Mouse (Mus musculus): Measurements from ENCODE around the gene Trnau1ap. TPM values are rescaled to one million over a fixed set of nuclear protein-coding genes. Genes with fewer than 3 reads are reported as not detected.
A peak's percentile ranks its signal among the peaks of the same experiment; 100 is the strongest.
"Not testable (repeated sequence)": the region's sequence is repeated elsewhere in the genome, so short reads cannot be mapped to it uniquely, and the experiment has no call there.

Gene Trnau1ap
- polyA plus RNA-seq, 1 experiment from 2014 or later, result 76.6 TPM

DNA sequence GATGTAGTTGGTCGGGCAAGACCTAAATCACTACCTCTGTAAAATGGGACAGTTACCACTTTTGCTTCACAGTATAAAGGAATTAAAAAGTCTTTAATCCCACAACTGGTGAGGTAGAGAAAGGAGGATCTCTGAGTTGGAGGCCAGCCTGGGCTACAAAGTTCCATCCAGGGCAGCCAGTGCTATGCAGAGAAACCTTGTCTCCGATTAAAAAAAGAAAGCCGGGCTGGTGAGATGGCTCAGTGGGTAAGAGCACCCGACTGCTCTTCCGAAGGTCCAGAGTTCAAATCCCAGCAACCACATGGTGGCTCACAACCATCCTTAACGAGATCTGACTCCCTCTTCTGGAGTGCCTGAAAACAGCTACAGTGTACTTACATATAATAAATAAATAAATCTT, 25.9 kb downstream of the Trnau1ap start:
- not testable (repeated sequence) for H3K9ac ChIP-seq (replicated peaks; ENCODE audit: low read length)

DNA sequence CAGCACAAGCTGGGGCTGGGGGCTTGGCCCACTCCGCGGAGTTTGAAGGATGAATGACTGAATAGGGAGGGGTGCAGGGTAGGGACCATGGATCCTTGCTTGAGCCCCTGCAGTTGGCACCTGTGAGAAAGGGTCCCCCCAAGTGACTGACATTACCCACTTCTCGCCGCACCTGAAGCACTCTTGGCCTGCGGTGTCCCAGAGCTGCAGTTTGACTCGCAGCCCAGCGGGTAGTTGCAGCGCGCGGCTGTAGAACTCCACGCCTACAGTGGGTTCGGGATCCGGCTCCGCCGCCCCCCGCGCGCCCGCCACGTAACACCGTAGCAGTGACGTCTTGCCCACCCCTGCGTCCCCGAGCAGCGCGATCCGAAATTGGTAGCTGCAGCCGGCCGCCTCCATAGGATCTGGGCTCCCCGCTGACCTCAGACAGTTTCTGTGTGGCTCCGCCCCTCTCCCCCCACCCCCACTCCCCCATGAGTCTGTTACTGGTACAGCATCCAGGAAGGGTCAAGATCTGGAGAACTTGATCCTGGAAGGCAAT, 26.3 kb downstream of the Trnau1ap start, which contains the start of gene Rab42:
Gene Rab42 (minus strand): TSS at position 447 of the 541 bp plus-strand sequence.
- Histone ChIP-seq H3K9me3 (replicated peaks; ENCODE audit: control insufficient read depth, low read length) (no peaks in the 10 kb centered on the region), H3K4me2 (ENCODE audit: low read depth, low read length) (peak within 1 kb of the TSS; percentile 54), H3K4me3 (ENCODE audit: low read depth, low read length) (peak within 1 kb of the TSS; percentile 40), H3K4me1 (ENCODE audit: control insufficient read depth, insufficient read depth, low read length) (no peaks in the 10 kb centered on the region; the same call in 1 of the 2 replicates), H3K27me3 (ENCODE audit: control insufficient read depth, insufficient read depth, low read length) (no peaks in the 10 kb centered on the region), H3K9ac (replicated peaks; ENCODE audit: low read length) (peak within 1 kb of the TSS; percentile 54), H3K36me3 (replicated peaks; ENCODE audit: control insufficient read depth, insufficient read depth, low read depth, low read length) (no peaks in the 10 kb centered on the region), H3K27ac (replicated peaks; ENCODE audit: low read depth, low read length) (0 out of 2 replicates have a peak within 1 kb of the TSS, but pooled peaks have one; percentile 21)
- DNase-seq (ENCODE audit: low spot score) (peak; percentile 77), ATAC-seq (replicated peaks; ENCODE audit: insufficient number of reproducible peaks, low FRiP score, low TSS enrichment, low read depth) (peak; percentile 68)
- 2% methylated on average over 31 of the region's 31 CpGs for WGBS

More for the DNA sequence above, 25.9 kb downstream of the Trnau1ap start:
- peak overlapping the region; percentile 40 for H3K4me3 ChIP-seq (ENCODE audit: low read depth, low read length)
- 47% methylated on average over 6 of the region's 6 CpGs for WGBS
- H3K36me3 ChIP-seq (replicated peaks; ENCODE audit: control insufficient read depth, insufficient read depth, low read depth, low read length); H3K9me3 ChIP-seq (replicated peaks; ENCODE audit: control insufficient read depth, low read length); ATAC-seq (replicated peaks; ENCODE audit: insufficient number of reproducible peaks, low FRiP score, low TSS enrichment, low read depth); H3K4me1 ChIP-seq (ENCODE audit: control insufficient read depth, insufficient read depth, low read length); DNase-seq (ENCODE audit: low spot score); H3K27me3 ChIP-seq (ENCODE audit: control insufficient read depth, insufficient read depth, low read length); H3K27ac ChIP-seq (replicated peaks; ENCODE audit: low read depth, low read length): not testable (repeated sequence)
- peak overlapping the region; percentile 54 for H3K4me2 ChIP-seq (ENCODE audit: low read depth, low read length)

DNA sequence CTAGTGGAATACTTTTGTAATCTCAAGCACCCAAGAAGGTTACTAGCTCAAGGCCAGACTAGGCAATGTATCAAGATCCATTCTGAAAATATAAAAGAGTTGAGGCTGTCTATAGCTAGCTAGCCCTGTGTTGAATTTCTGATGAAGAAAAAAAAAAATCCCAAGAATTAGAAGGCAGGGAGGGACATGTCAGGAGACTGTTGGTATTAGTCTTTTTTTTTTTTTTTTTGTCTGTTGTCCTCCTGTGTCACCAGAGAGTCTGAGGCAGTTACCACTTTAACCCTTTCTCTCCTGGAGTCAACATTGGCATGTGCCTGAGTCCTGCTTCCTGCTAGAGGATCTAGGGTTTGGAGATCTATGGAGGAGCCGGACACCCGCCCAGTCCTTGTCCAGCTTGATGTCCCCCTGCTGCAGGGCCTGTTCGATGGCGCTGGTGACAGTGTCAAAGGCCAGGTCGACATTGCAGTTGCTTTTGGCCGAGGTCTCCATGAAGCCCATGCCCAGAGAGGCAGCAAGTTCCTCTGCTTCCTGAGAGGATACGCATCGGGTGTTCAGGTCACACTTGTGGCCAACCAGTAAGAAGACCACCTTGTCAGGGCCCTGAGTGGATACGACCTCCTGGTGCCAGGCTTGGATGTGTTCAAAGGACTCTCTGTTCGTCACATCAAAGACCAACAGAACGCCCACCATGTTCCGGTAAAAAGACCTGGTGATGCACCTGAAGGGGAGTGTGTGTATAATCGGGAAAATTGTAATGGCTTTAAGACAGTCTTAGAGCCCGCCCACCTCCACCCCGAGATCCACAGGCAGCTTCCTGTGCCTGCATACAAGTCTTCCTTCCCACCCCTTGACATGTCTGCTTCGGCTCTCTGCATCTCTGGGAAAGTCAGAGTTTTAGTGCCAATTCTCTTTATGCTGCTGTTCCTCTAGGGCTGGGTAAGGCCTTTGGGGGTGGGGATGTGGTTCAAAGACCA, 27.1 kb downstream of the Trnau1ap start:
- WGBS, result 67% methylated on average over 16 of the region's 16 CpGs
- Histone ChIP-seq H3K27me3 (ENCODE audit: control insufficient read depth, insufficient read depth, low read length) (no peaks in the 10 kb centered on the region), H3K4me3 (ENCODE audit: low read depth, low read length) (peak overlapping the region; percentile 40), H3K36me3 (replicated peaks; ENCODE audit: control insufficient read depth, insufficient read depth, low read depth, low read length) (no peaks in the 10 kb centered on the region), H3K27ac (replicated peaks; ENCODE audit: low read depth, low read length) (no peak overlapping the region), H3K4me2 (ENCODE audit: low read depth, low read length) (peak overlapping the region; percentile 54), H3K9me3 (replicated peaks; ENCODE audit: control insufficient read depth, low read length) (no peaks in the 10 kb centered on the region), H3K9ac (replicated peaks; ENCODE audit: low read length) (peak overlapping the region; percentile 54), H3K4me1 (ENCODE audit: control insufficient read depth, insufficient read depth, low read length) (no peaks in the 10 kb centered on the region; the same call in 1 of the 2 replicates)
- DNase-seq (ENCODE audit: low spot score) (no peak), ATAC-seq (replicated peaks; ENCODE audit: insufficient number of reproducible peaks, low FRiP score, low TSS enrichment, low read depth) (no peak)

DNA sequence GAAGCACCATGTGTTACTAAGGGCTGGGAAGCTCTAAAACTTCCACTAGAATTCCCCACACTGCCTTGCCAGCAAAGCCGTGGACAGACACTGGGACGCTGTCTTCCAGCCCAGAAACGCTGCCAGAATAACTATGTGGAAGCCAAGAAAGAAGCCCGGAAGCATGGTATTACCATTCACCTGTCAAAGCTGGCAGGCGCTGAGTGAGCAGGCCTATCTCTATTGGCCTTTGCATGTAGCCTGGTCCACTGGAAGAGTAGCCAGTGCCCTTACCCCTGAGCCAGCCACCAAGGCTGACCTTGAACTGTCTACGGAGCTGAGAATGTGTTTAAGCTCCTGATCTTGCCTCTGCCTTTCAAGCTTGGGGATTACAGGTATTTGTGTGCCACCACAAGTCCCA, 27.9 kb downstream of the Trnau1ap start:
- Histone ChIP-seq H3K4me3 (ENCODE audit: low read depth, low read length) (no peak overlapping the region), H3K9me3 (replicated peaks; ENCODE audit: control insufficient read depth, low read length) (no peaks in the 10 kb centered on the region), H3K27me3 (ENCODE audit: control insufficient read depth, insufficient read depth, low read length) (no peaks in the 10 kb centered on the region), H3K36me3 (replicated peaks; ENCODE audit: control insufficient read depth, insufficient read depth, low read depth, low read length) (no peaks in the 10 kb centered on the region), H3K27ac (replicated peaks; ENCODE audit: low read depth, low read length) (no peak overlapping the region), H3K4me1 (ENCODE audit: control insufficient read depth, insufficient read depth, low read length) (no peaks in the 10 kb centered on the region; the same call in 1 of the 2 replicates), H3K9ac (replicated peaks; ENCODE audit: low read length) (no peak overlapping the region), H3K4me2 (ENCODE audit: low read depth, low read length) (no peak overlapping the region)
- WGBS, result 83% methylated on average over 6 of the region's 6 CpGs
- no peak for ATAC-seq (replicated peaks; ENCODE audit: insufficient number of reproducible peaks, low FRiP score, low TSS enrichment, low read depth)
- no peak for DNase-seq (ENCODE audit: low spot score)

DNA sequence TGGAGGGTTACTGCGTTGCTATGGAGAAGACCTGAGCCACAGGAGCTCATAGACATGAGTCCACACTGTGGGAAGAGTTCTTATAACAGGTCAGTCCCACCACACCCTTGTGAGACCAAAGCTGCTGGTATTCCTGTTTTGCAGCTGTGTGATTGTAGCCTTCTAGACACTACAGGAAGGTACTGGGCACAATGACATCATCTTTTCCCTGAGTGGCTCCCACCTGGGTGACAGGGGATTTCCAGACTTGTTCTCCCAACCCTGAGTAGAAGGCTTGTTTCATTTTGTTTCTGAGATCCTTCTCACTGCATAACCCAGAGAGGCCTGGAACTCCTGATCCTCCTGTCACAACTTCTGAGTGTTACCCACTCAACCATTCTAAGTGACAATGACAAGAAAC, 29.5 kb downstream of the Trnau1ap start:
- H3K27ac ChIP-seq (replicated peaks; ENCODE audit: low read depth, low read length), result no peak overlapping the region
- DNase-seq (ENCODE audit: low spot score), result no peak
- no peak overlapping the region for H3K9ac ChIP-seq (replicated peaks; ENCODE audit: low read length)
- H3K36me3 ChIP-seq (replicated peaks; ENCODE audit: control insufficient read depth, insufficient read depth, low read depth, low read length), result no peaks in the 10 kb centered on the region
- H3K27me3 ChIP-seq (ENCODE audit: control insufficient read depth, insufficient read depth, low read length), result no peaks in the 10 kb centered on the region
- H3K4me3 ChIP-seq (ENCODE audit: low read depth, low read length), result no peak overlapping the region
- H3K4me1 ChIP-seq (ENCODE audit: control insufficient read depth, insufficient read depth, low read length), result no peaks in the 10 kb centered on the region; the same call in 1 of the 2 replicates
- no peaks in the 10 kb centered on the region for H3K9me3 ChIP-seq (replicated peaks; ENCODE audit: control insufficient read depth, low read length)
- no peak overlapping the region for H3K4me2 ChIP-seq (ENCODE audit: low read depth, low read length)
- WGBS, result 92% methylated on average over 1 of the region's 1 CpGs
- ATAC-seq (replicated peaks; ENCODE audit: insufficient number of reproducible peaks, low FRiP score, low TSS enrichment, low read depth), result no peak

DNA sequence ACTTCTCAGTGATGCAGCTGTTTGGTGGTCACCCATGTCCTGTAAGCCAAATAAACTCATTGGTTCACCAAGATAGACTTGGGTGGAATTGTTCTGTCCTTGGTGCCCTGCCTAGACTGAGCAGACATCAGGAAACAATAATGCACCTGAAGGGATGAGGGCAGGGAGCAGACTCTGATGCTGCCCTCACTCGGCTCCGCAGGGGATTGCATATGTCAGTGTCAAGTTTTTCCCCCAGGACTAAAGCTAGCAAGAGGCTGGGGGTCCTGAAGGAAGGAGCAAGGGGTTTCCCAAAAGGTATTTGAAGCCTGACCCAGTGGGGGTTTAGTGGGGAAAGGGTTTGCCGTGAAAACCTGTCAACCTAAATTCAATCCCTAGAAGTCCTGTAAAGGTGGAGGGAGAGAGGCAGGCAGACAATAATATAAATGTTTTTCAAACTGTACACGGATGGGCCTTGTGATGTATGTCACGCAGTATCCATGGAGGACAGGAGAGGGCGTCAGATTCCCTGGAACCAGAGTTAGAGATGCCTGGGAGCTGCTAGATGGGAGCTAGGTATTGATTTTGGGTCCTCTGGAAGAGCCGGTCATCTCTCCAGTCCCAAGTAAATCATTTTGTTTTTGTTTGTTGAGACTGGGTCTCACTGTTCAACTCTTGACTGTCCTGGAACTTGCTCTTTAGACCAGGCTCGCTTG, 33.5 kb downstream of the Trnau1ap start:
- no peaks in the 10 kb centered on the region for H3K9me3 ChIP-seq (replicated peaks; ENCODE audit: control insufficient read depth, low read length)
- peaks cover 4% of the 10 kb centered on the region for H3K36me3 ChIP-seq (replicated peaks; ENCODE audit: control insufficient read depth, insufficient read depth, low read depth, low read length)
- H3K27ac ChIP-seq (replicated peaks; ENCODE audit: low read depth, low read length), result no peak overlapping the region
- H3K4me3 ChIP-seq (ENCODE audit: low read depth, low read length), result no peak overlapping the region
- H3K9ac ChIP-seq (replicated peaks; ENCODE audit: low read length), result no peak overlapping the region
- no peaks in the 10 kb centered on the region for H3K27me3 ChIP-seq (ENCODE audit: control insufficient read depth, insufficient read depth, low read length)
- no peak overlapping the region for H3K4me2 ChIP-seq (ENCODE audit: low read depth, low read length)
- H3K4me1 ChIP-seq (ENCODE audit: control insufficient read depth, insufficient read depth, low read length), result no peaks in the 10 kb centered on the region
- ATAC-seq (replicated peaks; ENCODE audit: insufficient number of reproducible peaks, low FRiP score, low TSS enrichment, low read depth) (no peak), DNase-seq (ENCODE audit: low spot score) (peak; percentile 17)
- 43% methylated on average over 8 of the region's 8 CpGs for WGBS

DNA sequence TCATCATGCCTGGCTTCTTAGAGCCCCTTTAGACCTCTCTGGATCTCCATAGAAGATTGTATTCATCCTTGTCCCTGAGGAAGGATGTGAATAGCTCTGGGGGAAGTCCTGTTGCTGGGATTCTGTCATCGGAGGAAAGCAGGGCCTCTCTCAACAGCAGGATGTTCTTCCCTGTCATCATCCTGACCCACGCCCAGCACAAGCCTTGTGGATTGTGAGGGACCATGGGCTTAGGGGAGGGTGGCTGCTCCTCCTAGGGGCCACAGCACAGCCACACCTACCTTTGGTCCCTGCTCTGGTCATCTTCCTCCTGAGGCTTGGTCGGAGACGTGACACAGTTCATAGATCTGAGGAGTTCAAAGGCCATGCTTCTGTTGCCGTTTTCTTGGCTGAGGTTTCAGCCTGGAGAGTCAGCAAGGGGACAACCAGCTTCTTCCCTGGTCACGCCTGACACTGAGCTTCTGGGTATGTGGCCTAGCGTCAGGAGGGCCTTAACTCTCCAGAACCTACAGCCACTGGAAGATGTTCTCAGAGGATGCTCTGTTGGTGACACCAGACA, 35.6 kb downstream of the Trnau1ap start:
- ATAC-seq (replicated peaks; ENCODE audit: insufficient number of reproducible peaks, low FRiP score, low TSS enrichment, low read depth) (no peak), DNase-seq (ENCODE audit: low spot score) (no peak)
- Histone ChIP-seq H3K4me3 (ENCODE audit: low read depth, low read length) (no peak overlapping the region), H3K27ac (replicated peaks; ENCODE audit: low read depth, low read length) (no peak overlapping the region), H3K36me3 (replicated peaks; ENCODE audit: control insufficient read depth, insufficient read depth, low read depth, low read length) (peaks cover 4% of the 10 kb centered on the region), H3K9ac (replicated peaks; ENCODE audit: low read length) (no peak overlapping the region), H3K4me2 (ENCODE audit: low read depth, low read length) (no peak overlapping the region), H3K9me3 (replicated peaks; ENCODE audit: control insufficient read depth, low read length) (no peaks in the 10 kb centered on the region), H3K27me3 (ENCODE audit: control insufficient read depth, insufficient read depth, low read length) (no peaks in the 10 kb centered on the region), H3K4me1 (ENCODE audit: control insufficient read depth, insufficient read depth, low read length) (no peaks in the 10 kb centered on the region)
- WGBS, result 84% methylated on average over 7 of the region's 7 CpGs
